Mouse (Mus musculus) ovary, adult 18-20 months (tissue): ENCODE measurements around the gene Tmppe.
"Not testable (repeated sequence)": the region's sequence is repeated elsewhere in the genome, so short reads cannot be mapped to it uniquely, and the experiment has no call there.

ENCODE experiments used
- DNase-seq: peaks from one replicate; pipeline ENCODE4 v3.0.0; 2022; ENCODE audit warnings: low spot score, mixed read lengths

Gene Tmppe

GRCm38 (mm10) chr9:114400949-114401684 lies at the start of gene Tmppe, which contains the start of gene Glb1:
Gene Tmppe (plus strand): TSS chr9:114401105.
Gene Glb1 (plus strand): TSS chr9:114401076.
- DNase-seq = peak; percentile 78

GRCm38 (mm10) chr9:114367783-114368470 lies 33.0 kb upstream of the Tmppe start:
- peak; percentile 70 for DNase-seq

DNA sequence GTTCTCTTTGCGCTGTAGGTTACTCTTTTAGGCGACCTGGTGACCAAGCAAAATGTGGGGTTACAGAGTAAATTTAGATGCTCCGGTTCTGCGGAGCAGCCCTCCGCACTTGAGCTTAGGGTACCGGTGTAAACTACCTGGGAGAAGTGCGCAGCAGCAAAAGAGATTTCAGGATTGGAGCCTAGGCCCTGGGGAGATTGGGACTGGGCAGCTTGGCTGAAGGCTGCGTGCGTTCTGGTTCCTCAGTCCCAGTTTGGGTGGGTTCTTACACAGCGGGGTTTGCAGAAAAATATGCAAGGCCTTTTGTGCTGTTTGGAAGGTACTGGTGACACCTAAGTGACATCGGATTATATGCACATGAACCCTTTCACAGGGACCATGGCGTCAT lies 32.4 kb upstream of the Tmppe start:
- DNase-seq = no peak

DNA sequence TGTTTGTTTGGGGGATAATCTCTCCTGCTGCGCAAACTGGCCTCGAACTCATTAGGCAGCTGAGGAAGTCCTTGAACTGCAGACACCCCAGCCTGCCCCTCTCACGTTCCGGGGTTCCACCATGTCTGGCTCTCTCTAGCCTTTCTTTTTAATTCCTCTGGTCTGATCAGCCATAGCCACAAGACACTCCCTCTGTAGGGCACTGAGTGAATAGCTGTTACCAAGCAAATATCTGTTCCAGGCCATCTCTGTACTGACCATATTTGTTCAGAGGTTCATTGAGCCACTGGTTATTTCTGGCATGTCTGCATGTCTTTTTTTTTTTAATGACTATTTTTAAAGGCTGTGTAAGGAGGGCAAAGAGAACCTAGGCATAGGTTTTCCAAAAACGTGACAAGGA lies 31.5 kb upstream of the Tmppe start:
- not testable (repeated sequence) for DNase-seq

DNA sequence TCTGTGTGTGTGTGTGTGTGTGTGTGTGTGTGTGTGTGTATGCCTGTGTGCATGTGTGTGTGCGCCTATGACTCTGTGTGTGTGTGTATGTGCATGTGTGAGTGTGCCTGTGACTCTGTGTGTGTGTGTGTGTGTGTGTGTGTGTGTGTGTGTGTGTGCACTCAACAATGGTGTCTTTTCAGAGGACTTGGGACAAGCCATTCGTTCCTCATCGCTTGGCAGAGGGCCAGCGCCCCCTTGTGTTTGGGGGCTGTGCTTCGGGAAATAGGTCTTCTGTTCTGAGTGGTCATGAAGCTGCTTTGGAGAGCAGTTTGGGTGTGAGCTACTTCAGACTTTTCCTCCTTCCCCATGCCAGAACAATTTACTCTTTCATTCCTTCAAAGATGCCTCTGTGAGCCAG lies 29.2 kb upstream of the Tmppe start:
- DNase-seq = not testable (repeated sequence)

GRCm38 (mm10) chr9:114375276-114375962 lies 25.5 kb upstream of the Tmppe start:
- DNase-seq = no peak

- no peak for DNase-seq
Measured at GRCm38 (mm10) chr9:114377168-114377567, 23.7 kb upstream of the Tmppe start.

DNA sequence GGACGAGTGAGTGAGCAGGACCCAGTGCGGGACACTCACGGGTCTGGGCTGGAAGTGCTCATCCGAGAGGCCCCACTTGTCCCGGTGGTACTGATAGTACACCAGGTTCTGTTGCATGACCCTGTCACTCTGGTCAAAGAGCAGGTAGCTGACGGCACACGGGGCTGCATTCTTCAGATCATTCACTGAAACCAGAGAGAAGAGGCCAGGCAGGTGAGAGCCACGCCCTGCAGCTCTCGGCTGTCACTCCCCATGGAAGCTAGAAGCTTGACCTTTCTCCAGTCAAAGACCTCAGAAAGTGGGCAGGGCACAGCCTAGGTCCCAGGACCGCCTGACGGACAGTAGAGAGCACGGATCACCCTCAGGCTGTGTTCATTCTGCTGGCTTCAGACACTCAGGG lies 21.0 kb upstream of the Tmppe start:
- DNase-seq = no peak

DNA sequence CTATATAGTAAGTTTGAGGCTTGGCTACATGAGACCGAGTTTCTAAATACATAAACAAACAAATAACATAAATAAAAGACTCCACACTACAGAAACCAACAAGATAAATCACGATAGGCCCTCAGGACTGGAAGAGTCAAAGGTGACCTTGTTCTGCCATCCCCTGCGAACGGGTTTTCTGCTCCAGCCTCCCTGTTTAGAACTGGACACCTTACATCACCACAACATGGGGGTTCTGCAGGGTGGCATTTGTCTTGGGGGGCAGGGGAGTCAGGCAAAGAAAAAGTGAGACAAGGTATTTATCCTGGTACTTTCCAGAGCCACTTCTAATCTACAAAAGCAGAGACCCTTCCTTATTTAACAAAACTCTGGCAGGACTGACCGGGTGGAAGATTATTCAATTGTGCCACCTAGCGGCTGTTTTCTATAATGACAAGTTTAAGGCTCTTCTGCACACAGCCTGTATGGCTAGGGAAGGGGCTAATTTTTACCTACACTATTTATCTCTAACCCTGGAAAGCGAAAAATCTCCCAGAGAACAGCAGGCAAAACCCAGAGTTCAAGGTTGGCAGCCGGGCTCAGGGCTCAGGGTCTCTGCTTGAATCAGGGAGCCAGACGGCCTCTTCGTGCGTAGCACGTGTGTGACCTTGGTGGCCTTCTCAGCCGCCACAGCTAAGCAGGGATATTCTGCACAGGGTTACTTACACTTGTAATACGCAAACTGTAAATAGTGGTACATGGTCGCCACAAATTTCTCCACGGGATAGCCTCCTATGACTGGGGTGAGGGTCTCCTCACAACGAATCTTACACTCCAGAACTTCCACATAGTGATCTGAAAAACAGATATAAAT lies 19.8 kb upstream of the Tmppe start:
- no peak for DNase-seq

DNA sequence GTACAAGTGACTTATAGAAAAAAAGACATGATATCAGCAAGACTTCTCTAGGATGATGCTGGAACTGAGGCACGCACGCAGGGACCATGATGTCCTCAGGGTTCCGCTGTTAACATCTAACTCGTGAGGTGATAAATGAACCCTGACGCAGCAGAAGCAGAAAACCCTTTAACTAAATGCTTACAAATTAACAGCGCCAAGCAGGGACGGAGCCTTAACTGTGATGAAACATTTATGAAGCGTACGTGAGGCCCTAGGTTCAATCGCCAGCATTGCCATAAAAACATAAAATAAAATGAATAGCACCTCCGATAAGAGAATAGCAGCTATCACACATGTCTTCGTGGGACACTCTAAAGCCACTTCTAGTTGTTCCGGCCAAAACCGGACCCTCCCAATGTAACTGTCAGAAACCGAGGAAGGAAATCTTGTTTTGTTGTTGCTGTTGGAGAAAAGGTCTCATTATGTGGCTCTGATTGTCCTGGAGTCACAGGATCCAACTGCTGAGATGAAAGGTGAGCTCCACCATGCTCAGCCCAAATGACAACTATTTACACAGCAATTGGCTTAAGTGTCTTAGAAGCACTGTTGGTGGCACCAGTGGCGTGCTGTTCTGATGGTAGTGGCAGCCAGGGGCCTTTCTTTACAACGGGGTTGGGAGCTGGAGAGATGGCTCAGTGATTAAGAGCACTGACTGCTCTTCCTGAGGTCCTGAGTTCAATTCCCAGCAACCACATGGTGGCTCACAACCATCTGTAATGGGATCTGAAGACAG lies 17.8 kb upstream of the Tmppe start:
- DNase-seq = no peak

DNA sequence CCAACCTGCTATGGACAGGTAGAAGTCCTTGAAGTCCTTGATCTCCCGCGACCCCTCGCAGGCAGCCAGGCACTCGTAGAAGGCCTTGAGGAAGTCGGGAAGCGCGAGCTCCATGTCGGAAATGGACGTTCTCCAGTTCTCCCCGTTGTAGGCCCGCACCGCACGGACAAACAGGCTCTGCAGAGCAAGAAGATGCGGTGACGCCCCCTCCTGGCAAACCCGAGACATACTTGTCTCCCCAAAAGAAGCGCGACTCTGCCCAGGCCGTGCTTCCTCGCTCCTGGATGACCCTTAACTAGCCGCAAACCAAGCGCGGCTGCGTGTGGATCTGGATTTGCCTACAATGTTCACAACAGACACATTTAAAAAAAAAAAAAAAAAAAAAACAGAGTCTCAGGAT lies 16.2 kb upstream of the Tmppe start:
- no peak for DNase-seq

- DNase-seq = no peak
Measured at GRCm38 (mm10) chr9:114385160-114385559, 15.7 kb upstream of the Tmppe start.

GRCm38 (mm10) chr9:114387086-114387485 lies 13.8 kb upstream of the Tmppe start:
- DNase-seq = no peak

- no peak for DNase-seq
Measured at GRCm38 (mm10) chr9:114388288-114388687, 12.6 kb upstream of the Tmppe start.

- DNase-seq = no peak
Measured at GRCm38 (mm10) chr9:114388701-114389370, 12.1 kb upstream of the Tmppe start.

DNA sequence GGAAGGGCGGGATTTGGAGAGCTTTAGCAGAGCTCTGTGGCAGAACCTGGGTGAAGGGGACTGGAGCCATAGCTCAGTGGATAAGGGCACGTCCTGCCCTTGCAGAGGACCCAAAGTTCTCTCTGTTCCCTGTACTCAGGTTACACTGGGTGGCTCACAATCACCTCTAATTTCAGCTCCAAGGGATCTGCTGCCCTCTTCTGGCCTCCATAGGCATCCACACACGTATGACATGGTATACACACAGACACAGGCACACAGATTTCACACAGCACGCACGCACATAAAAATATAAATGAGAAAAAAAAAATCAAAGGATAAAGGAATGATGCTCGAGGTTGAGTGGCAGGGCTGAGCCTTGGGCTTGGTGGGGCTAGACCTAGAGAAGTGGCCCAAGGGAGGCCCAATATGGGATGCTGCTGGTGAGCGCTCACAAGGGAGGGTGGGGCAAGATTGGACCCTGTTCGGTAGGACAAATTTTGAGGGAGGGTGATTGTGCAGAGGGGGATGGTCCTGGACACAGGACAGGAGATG lies 11.5 kb upstream of the Tmppe start:
- DNase-seq = no peak

DNA sequence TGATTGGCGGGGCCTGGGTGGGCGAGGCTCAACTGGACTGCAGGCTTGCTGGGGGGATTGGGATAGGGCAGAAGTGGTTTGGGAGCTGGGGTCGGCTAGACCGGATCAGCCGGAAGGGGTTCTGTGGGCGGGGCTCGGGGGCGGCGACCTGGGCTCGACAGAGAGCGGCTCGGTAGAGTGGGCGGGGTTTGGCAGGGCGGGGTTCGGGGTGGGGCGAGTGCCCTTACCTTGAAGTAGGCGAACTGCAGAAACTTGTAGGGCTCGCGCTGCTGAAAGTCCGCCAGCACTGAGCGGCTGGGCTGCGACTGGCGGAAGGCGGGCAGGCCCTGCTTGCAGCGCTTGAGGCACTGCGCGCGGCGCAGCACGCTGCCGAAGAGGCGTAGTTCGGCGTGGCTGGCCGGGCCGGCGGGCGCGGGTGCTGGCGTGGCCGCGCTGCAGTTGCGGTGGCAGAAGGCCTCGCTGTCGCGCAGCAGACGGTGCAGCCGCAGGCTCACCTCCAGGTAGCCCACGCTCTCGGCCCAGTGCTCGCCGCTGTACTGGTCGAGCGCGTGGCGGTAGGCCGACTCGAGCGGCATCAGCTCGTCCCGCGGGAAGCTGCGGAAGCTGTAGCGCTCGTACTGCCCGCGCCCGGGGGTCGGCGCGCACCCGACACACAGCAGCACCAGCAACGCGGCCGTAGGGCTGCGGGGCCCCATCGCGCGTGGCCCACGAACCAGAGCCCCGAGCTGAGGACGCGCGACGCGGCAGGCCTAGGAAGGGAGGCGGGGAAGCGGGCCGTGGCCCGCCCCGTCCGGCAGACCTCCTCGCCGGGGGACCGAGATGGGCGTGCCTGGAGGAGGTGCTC lies 10.8 kb upstream of the Tmppe start, which contains the start of gene Crtap:
Crtap (minus strand) TSS at position 771 of the 844 bp plus-strand sequence.
- DNase-seq = peak; percentile 67

GRCm38 (mm10) chr9:114390749-114391075 lies 10.2 kb upstream of the Tmppe start:
- DNase-seq = no peak

DNA sequence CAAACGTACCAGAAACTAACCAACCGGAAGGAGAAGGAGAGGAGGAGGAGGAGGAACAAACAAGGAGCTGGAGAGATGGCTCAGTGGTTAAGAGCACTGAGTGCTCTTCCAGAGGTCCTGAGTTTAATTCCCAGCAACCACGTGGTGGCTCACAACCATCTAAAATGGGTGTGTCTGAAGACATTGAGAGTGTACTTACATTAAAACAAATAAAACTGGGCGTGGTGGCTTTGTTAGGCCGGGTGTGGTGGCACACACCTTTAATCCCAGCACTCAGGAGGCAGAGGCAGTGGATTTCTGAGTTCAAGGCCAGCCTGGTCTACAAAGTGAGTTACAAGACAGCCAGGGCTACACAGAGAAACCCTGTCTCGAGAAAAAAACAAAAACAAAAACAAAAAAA lies 6.8 kb upstream of the Tmppe start:
- DNase-seq = not testable (repeated sequence)
